Mouse (Mus musculus) right cerebral cortex, adult 2 months (tissue): Measurements from ENCODE around the gene Map4k1.

Source experiments
- DNase-seq, 2 experiments: peaks; one replicate each; pipeline ENCODE4 v3.0.0; 2021 to 2022; ENCODE audit warnings: low spot score in 2 of 2

Map4k1 gene

GRCm38 (mm10) chr7:29026195-29026594 is 44.3 kb downstream of the Map4k1 start:
- DNase-seq: peak; percentile 15 to 21

GRCm38 (mm10) chr7:29026811-29027210 is 45.0 kb downstream of the Map4k1 start:
- DNase-seq: no peak

DNA sequence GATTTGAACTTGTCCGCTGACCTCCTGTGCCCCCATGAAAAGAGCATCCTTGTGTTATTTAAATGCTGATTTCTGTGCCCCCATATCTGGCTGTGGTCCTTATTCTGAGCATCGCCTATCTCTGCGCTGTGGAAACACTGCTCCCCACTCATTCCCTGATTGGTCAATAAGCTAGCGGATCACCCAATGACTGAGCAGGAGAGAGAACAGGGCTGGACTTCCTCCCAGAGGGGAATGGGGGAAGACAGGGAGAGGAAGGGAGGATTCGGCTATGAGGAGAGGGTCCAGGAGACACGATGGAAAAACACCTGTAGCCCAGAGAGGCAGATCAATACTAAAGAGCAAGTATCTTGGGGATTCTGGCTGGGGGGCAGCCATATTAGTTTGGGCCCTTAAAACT is 46.9 kb downstream of the Map4k1 start:
- no peak for DNase-seq

DNA sequence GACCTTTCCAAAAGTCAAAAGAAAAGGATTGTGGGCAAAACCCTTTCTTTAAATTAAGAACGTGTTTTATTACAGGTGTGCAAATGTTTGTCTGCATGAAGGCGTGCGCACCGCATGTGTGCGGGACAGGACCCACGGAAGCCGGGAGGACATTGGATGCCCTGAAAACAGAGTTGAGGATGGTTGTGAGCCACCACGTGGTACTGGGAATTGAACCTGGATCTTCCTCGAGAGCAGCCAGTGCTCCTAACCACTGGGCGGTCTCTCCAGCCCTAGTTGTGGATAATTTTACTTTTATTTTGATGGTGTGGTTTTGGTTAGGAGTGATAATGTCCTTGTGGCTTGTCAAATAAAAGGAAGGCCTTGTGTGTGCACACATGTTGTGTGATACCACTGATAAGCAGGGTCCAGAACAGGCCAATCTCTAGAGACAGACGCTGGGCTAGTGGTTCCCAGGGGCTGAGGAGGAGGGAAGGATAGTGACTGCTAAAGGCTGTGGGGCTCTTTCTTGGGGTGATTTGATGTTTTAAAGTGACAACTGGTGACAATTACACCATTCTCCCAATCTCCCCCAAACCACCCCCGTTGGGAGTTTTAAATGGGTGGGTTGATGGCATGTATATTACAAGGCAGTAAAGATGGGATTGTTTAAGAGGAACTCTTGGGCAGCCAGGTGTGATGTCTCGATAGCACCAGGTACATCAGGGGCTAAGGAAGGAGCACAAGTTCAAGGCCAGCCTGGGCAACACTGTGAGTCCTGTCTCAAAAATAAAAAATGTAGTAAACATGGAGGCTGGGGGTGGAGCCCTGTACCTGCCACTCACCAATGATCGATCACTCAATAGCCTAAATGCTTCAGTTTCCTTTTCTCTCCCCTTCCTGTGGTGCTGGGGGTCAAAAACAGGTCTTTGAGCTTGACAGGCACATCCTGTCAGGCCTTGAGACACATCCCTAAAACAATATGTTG is 48.1 kb downstream of the Map4k1 start:
- DNase-seq: no peak

- DNase-seq: no peak
These were observed 49.8 kb downstream of the Map4k1 start for GRCm38 (mm10) chr7:29031641-29032040.

DNA sequence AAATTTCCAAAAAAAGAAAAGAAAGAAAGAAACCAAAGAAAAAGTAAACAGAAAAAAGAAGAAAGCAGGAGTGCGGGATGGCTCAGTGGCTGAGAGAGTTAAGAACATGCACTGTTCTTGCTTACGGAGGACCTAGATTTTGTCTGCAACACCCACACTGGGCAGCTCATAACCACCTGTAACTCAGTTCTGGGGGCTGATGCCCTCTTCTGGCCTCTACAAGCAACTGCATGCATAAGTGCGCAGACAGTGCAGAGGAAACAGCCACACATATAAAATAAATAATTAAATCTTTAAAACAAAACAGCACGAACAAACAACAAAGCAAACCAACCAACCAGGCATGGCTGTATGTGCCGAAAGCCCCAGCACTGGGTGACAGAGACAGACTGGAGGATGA is 50.8 kb downstream of the Map4k1 start:
- no peak for DNase-seq

GRCm38 (mm10) chr7:29037261-29037660 is 55.4 kb downstream of the Map4k1 start:
- no peak for DNase-seq

DNA sequence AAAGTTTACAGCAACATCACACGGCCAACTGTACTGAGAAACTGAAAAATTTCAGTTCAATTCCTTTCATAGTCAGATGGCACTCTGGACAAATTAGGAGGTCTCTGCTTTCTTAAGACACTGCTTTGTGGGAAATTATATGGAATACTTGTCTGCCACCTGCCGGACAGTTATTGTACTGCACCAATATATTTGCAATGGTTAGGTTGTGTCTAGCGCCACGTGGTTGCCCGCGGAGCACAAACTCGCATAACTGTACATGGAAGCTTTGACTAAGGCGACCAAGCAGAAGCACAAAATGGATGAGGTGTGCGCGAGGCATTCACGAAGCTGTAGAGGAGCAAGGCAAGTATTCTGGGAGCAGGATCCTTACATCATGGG is 57.7 kb downstream of the Map4k1 start:
- DNase-seq: peak; percentile 98

DNA sequence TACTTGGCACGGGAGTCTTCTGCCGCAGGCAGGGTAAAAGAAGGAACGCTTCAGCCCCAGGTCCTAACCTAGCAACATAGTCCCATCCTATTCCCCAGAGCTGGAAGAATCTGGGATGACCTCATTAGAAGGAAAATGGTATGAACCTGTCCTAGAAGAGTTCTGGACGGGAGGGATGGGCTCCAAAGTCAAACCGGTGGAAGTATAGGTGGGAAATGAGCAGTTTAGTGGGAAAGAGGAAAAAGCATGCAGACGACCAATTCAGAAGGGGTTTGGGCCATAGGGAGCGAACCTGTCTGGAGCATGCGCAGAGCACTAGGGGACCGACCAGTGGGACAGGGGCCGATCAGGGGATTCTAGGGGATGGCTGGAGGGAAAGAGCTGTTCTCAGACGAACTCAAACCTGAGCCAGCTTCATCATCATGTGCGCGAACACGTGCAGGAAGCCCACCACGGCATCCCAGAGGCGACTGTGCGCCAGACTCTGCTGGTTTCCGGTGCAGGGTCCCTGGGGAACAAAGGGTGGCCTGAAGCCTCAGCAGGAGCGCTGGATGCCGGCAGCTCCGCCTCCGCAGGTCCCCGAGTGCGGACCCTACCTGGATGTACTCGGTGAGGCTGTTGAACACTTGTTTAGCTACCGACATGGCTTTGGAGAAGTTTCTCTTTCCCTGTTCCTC is 58.3 kb downstream of the Map4k1 start:
- DNase-seq: no peak

DNA sequence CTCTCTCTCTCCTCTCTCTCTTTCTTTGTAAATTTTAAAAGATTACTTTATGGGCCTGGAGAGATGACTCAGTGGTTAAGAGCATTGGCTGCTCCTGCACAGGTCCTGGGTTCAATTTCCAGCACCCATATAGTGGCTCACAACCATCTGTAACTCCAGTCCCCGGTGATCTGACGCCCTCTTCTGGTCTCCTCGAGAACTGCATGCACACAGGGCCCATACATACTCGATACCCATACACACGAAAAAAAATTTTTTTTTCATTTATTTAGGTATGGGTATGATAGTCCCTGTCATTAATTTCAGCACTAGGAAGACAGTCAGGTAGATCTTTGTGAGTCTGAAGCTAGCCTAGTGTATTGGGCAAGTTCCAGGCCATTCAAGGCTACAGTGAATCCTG is 59.3 kb downstream of the Map4k1 start:
- DNase-seq: no peak

DNA sequence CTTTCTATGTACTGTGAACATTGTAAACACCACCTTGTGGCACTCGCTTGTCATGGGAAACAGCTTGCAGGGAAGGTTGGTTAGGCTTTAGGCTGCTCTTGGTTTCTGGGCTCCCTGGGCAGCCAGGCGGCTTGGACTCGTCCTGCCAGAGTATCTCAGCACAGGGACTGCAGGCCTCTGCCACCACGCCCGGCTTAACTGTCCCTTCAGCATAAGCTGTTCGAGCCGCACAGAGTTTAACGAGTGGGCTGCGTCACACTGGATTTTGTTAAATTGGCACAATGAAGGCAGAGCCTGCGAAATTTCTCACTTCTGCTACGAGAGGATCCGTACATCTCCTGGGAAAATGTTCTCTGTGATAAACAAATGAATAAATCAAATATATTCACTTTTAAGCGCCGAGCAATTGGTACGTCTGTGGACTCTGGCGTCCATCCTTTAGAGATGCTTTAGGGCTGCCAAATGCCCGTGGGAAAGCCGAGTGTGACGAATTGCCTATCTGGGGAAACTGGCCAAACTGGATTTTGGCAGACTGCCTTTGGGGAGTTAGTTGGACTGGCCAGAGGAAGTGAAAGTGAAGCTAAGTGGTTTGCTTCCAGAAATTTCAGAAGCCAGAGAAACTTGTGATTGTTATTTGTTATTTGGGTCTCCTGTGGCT is 61.3 kb downstream of the Map4k1 start:
- peak; percentile 48 to 52 for DNase-seq

DNA sequence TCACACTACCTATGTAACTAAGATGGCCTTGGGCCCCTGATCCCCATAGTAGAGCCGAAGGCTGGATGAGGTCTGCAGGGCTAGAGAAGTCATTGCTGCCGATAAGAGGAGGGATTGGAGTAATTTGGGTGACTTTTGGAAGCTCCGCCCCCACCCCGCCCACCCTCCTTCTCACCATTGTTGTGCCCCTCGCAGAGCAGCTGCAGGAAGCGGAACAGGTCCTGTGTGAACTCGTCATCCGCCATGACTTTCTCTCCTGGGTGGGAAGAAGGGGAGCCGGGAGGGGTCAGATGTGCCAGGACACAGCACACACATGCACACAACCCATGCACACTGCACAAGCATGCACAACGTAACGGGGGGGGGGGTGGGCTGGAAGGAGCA is 61.8 kb downstream of the Map4k1 start:
- no peak for DNase-seq

DNA sequence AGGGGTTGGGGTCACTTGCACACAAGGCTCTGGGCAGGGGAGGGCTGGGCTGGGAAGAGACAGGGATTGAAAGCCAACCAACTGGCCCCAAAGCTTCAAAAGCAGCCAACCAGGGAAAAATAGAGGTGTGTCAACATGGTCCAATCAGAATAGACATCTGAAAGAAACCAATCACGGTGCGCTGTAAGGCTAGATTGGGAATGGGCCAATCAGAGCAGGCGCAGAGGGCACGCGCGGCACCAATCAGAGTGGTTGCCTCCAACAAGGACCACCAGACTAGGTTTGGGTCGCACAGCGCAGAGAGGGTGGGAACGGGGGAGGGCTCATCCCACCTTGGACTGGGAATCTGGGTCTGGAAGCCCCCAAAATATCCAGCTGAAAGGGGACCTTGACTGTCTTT is 62.5 kb downstream of the Map4k1 start:
- no peak for DNase-seq

GRCm38 (mm10) chr7:29046533-29046932 is 64.7 kb downstream of the Map4k1 start:
- DNase-seq: no peak

- no peak for DNase-seq
These were observed 66.2 kb downstream of the Map4k1 start for GRCm38 (mm10) chr7:29048070-29048469.

- no peak for DNase-seq
These were observed 66.8 kb downstream of the Map4k1 start for GRCm38 (mm10) chr7:29048615-29049014.

GRCm38 (mm10) chr7:29050797-29051196 is 68.9 kb downstream of the Map4k1 start:
- peak; percentile 53 to 69 for DNase-seq

DNA sequence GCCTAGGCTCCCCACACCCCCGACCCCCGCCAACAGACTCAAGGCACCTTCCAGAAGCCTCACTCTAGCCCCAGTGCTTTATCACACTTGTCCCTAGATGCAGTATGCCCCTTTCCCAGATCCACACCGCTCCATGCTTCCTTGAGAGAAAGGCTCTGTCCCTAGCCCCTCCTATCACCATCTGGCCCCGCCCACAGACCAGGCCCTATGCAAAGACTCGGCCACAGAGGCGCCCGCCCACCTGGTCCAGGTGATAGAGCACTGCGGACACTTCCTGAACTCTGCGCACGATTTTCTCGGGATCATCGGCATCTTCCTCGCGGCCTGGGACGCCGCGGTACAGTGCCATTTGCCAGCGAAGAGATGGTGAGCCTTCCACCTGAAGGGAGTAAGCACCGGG is 71.0 kb downstream of the Map4k1 start:
- no peak for DNase-seq
